Mouse (Mus musculus) liver, postnatal 0 days (tissue): ENCODE results near the gene Usp35. TPM values are rescaled to one million over a fixed set of nuclear protein-coding genes. Genes with fewer than 3 reads are reported as not detected.

Source experiments
- ATAC-seq: fragments of 200-750 bp; cut with Nextera tagmentation; 2 replicates; pipeline ENCODE4 v1.8.0; 2017; ENCODE audit warnings: mild to moderate bottlenecking, moderate library complexity
- DNase-seq: peaks from one replicate; pipeline ENCODE4 v3.0.0-alpha.2; 2016
- H3K27ac ChIP-seq: fragments of 300-500 bp; sonication (generic); 2 replicates; pipeline ENCODE4 v1.5.1; 2014; ENCODE audit warnings: antibody characterized with exemption, moderate library complexity, mild to moderate bottlenecking, low read depth
- H3K27me3 ChIP-seq: fragments of 300-500 bp; sonication (generic); 2 replicates; pipeline ENCODE4 v1.6.1; 2014; ENCODE audit warnings: low read length, control low read depth, mixed read lengths; ENCODE audit not compliant: insufficient read depth
- H3K36me3 ChIP-seq: fragments of 300-500 bp; sonication (generic); replicated peaks from 2 replicates; pipeline ENCODE4 v1.6.1; 2014; ENCODE audit warnings: mild to moderate bottlenecking, control low read depth, low read length, moderate library complexity, mixed read lengths; ENCODE audit not compliant: insufficient read depth
- H3K4me1 ChIP-seq: fragments of 300-500 bp; sonication (generic); 2 replicates; pipeline ENCODE4 v1.6.1; 2014; ENCODE audit warnings: antibody characterized with exemption, mild to moderate bottlenecking, control low read depth; ENCODE audit not compliant: insufficient read depth
- H3K4me2 ChIP-seq: fragments of 300-500 bp; sonication (generic); 2 replicates; pipeline ENCODE4 v1.6.1; 2014; ENCODE audit warnings: low read depth, mild to moderate bottlenecking, low read length, moderate library complexity, mixed read lengths
- H3K4me3 ChIP-seq: fragments of 300-500 bp; sonication (generic); 2 replicates; pipeline ENCODE4 v1.5.1; 2014; ENCODE audit warnings: low read depth, low read length
- H3K9ac ChIP-seq: fragments of 300-500 bp; sonication (generic); replicated peaks from 2 replicates; pipeline ENCODE4 v1.6.1; 2014; ENCODE audit warnings: mild to moderate bottlenecking, moderate library complexity
- H3K9me3 ChIP-seq: fragments of 300-500 bp; sonication (generic); 2 replicates; pipeline ENCODE4 v1.6.1; 2016; ENCODE audit warnings: mild to moderate bottlenecking, control low read depth, low read length, mixed read lengths
- CTCF ChIP-seq: sonication (generic); IDR thresholded peaks from 2 replicates; pipeline ENCODE4 v1.5.1; 2016; ENCODE audit warnings: antibody characterized with exemption, low read depth
- EP300 ChIP-seq: IDR thresholded peaks from 2 replicates; pipeline ENCODE4 v1.6.1; 2016; ENCODE audit warnings: antibody characterized with exemption, low read depth, mild to moderate bottlenecking
- WGBS: fragments of 180-500 bp; shearing (Covaris S2); extraction: QIAGEN DNeasy Blood & Tissue Kit; methylation state at CpG from one replicate; pipeline ENCODE4 v1.1.7; 2014; ENCODE audit not compliant: insufficient replicate concordance; 5-methylcytosine and 5-hydroxymethylcytosine counted together
- polyA plus RNA-seq: library from polyadenylated mRNA; unstranded; fragments of >200 nt; fragmentation: Nextera tagmentation; extraction: Ambion mirVana; gene quantifications from 2 replicates; pipeline ENCODE4 v1.2.1, GENCODE M21; 2015

Gene Usp35
- polyA plus RNA-seq, 1 experiment from 2014 or later: 0.14 TPM

- Histone ChIP-seq H3K4me1 (peaks cover 15% of the 10 kb centered on the region), H3K9ac (no peak overlapping the region), H3K4me3 (no peak overlapping the region; the same call in 1 of the 2 replicates), H3K27ac (no peak overlapping the region), H3K4me2 (no peak overlapping the region; the same call in 1 of the 2 replicates), H3K9me3 (no peaks in the 10 kb centered on the region), H3K36me3 (no peaks in the 10 kb centered on the region), H3K27me3 (no peaks in the 10 kb centered on the region)
- TF ChIP-seq CTCF (no peak), EP300 (no peak)
- ATAC-seq: no peak
- 74% methylated on average over 6 of the region's 6 CpGs for WGBS
- no peak for DNase-seq
Measured at GRCm38 (mm10) chr7:97333113-97333898, 1.5 kb upstream of the Usp35 start.

GRCm38 (mm10) chr7:97332667-97333041 is 834 bp upstream of the Usp35 start:
- H3K4me1 ChIP-seq: peaks cover 15% of the 10 kb centered on the region
- H3K4me3 ChIP-seq: peak overlapping the region; percentile 80
- no peak overlapping the region for H3K27ac ChIP-seq
- no peaks in the 10 kb centered on the region for H3K27me3 ChIP-seq
- TF ChIP-seq EP300 (no peak), CTCF (no peak)
- H3K9ac ChIP-seq: peak overlapping the region; percentile 70
- H3K9me3 ChIP-seq: no peaks in the 10 kb centered on the region
- DNase-seq (no peak), ATAC-seq (peak; percentile 12)
- H3K4me2 ChIP-seq: peak overlapping the region; percentile 82
- no peaks in the 10 kb centered on the region for H3K36me3 ChIP-seq
- WGBS: 10% methylated on average over 9 of the region's 9 CpGs

GRCm38 (mm10) chr7:97330931-97331645 is 732 bp downstream of the Usp35 start:
- peak overlapping the region; percentile 82 for H3K4me2 ChIP-seq
- peak overlapping the region; percentile 80 for H3K4me3 ChIP-seq
- no peaks in the 10 kb centered on the region for H3K9me3 ChIP-seq
- H3K4me1 ChIP-seq: peaks cover 15% of the 10 kb centered on the region
- ATAC-seq (no peak), DNase-seq (no peak)
- H3K36me3 ChIP-seq: no peaks in the 10 kb centered on the region
- TF ChIP-seq CTCF (no peak), EP300 (no peak)
- 69% methylated on average over 11 of the region's 11 CpGs for WGBS
- H3K9ac ChIP-seq: no peak overlapping the region
- no peak overlapping the region for H3K27ac ChIP-seq
- H3K27me3 ChIP-seq: peaks cover 14% of the 10 kb centered on the region

GRCm38 (mm10) chr7:97329676-97330075 is 2.1 kb downstream of the Usp35 start:
- TF ChIP-seq EP300: no peak
- no peak for TF ChIP-seq CTCF
- no peak for ATAC-seq
- no peaks in the 10 kb centered on the region for H3K9me3 ChIP-seq
- H3K4me1 ChIP-seq: peaks cover 15% of the 10 kb centered on the region
- no peak overlapping the region for H3K27ac ChIP-seq
- H3K27me3 ChIP-seq: peaks cover 27% of the 10 kb centered on the region
- no peak overlapping the region for H3K9ac ChIP-seq
- no peak overlapping the region for H3K4me3 ChIP-seq
- WGBS: 67% methylated on average over 3 of the region's 3 CpGs
- H3K4me2 ChIP-seq: no peak overlapping the region
- H3K36me3 ChIP-seq: no peaks in the 10 kb centered on the region
- no peak for DNase-seq

- WGBS: 80% methylated on average over 13 of the region's 13 CpGs
- peaks cover 33% of the 10 kb centered on the region for H3K27me3 ChIP-seq
- H3K4me1 ChIP-seq: peaks cover 15% of the 10 kb centered on the region
- no peak for TF ChIP-seq CTCF
- no peak for TF ChIP-seq EP300
- no peaks in the 10 kb centered on the region for H3K9me3 ChIP-seq
- no peak overlapping the region for H3K27ac ChIP-seq
- no peak for ATAC-seq
- H3K36me3 ChIP-seq: no peaks in the 10 kb centered on the region
- H3K4me3 ChIP-seq: no peak overlapping the region
- H3K9ac ChIP-seq: no peak overlapping the region; the same call in 1 of the 2 replicates
- no peak for DNase-seq
- H3K4me2 ChIP-seq: no peak overlapping the region
Measured at GRCm38 (mm10) chr7:97328891-97329588, 2.8 kb downstream of the Usp35 start.

- Histone ChIP-seq H3K9me3 (no peaks in the 10 kb centered on the region), H3K9ac (no peak overlapping the region), H3K4me3 (no peak overlapping the region), H3K36me3 (no peaks in the 10 kb centered on the region), H3K27ac (no peak overlapping the region), H3K4me2 (no peak overlapping the region), H3K27me3 (peaks cover 36% of the 10 kb centered on the region), H3K4me1 (peaks cover 5% of the 10 kb centered on the region)
- no peak for TF ChIP-seq CTCF
- no peak for TF ChIP-seq EP300
- no peak for DNase-seq
- no peak for ATAC-seq
- 87% methylated on average over 4 of the region's 4 CpGs for WGBS
Measured at GRCm38 (mm10) chr7:97327376-97327775, 4.4 kb downstream of the Usp35 start.
